Mouse (Mus musculus) layer of hippocampus, adult 2 months (tissue): Measurements from ENCODE around the gene Dcaf15. TPM values are rescaled to one million over a fixed set of nuclear protein-coding genes. Genes with fewer than 3 reads are reported as not detected.

Experiments used
- DNase-seq, 2 experiments: peaks; one replicate each; pipeline ENCODE4 v3.0.0; 2022; ENCODE audit warnings: low spot score in 2 of 2
- H3K27ac ChIP-seq: fragments of 200-600 bp; 2 replicates; pipeline ENCODE4 v1.8.1; 2022
- H3K4me3 ChIP-seq: fragments of 200-600 bp; 2 replicates; pipeline ENCODE4 v1.8.1; 2022; ENCODE audit warnings: mild to moderate bottlenecking
- CTCF ChIP-seq: fragments of 200-600 bp; conservative IDR thresholded peaks from 2 replicates; pipeline ENCODE4 v1.8.1; 2022; ENCODE audit warnings: antibody characterized with exemption, mild to moderate bottlenecking, moderate library complexity
- total RNA-seq, 2 experiments: library from RNA; stranded (reverse); gene quantifications; 2 replicates each; pipeline ENCODE4 v1.2.3; 2021

Dcaf15 gene
- total RNA-seq, 2 experiments from 2014 or later: 21.2 to 22.5 TPM

GRCm38 (mm10) chr8:84069169-84069568, 35.4 kb downstream of the Dcaf15 start:
- no peak for DNase-seq
- H3K27ac ChIP-seq: peak overlapping the region; percentile 93

DNA sequence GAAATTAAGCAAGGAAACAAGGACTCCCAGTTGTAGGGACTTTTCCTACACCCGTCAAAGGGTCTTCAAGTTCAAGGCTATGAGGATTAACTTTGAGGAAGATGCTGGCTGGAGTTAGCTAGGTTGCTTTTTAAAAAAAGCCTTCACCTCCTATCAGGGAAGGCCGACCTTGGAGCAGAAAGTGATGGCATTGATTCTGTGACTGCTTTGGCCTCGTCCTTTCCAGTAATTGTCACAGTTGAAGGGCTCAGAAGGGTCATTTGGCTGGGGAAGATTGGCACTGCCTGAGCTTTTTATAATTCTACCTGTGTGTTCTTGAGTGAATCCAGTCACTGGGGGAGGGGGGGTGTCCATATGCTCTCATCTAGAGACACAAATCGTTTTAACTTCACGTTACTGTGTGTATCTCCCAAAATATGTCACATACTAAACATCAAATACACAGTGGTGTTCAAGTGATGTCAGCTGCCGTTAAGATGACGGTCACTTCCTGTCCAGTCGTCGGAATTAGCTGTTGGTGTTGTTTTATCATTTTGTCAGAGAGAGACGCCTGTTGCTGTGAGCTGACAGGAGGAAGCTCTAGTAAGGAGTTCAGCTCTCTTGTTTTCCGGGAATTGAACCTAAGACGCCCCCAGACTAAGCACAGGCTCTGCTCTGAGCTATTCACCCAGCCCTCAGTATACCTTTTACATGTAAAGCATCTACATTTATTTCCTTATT, 36.1 kb downstream of the Dcaf15 start:
- no peak overlapping the region; the same call in 1 of the 2 replicates for H3K4me3 ChIP-seq
- TF ChIP-seq CTCF: no peak
- no peak for DNase-seq
- H3K27ac ChIP-seq: peak overlapping the region; percentile 93

More at GRCm38 (mm10) chr8:84069169-84069568, 35.4 kb downstream of the Dcaf15 start:
- no peak overlapping the region for H3K4me3 ChIP-seq
- TF ChIP-seq CTCF: no peak

GRCm38 (mm10) chr8:84067911-84068310, 36.7 kb downstream of the Dcaf15 start:
- Histone ChIP-seq H3K4me3 (peak overlapping the region; percentile 79), H3K27ac (peak overlapping the region; percentile 99)
- TF ChIP-seq CTCF: no peak
- DNase-seq: no peak

DNA sequence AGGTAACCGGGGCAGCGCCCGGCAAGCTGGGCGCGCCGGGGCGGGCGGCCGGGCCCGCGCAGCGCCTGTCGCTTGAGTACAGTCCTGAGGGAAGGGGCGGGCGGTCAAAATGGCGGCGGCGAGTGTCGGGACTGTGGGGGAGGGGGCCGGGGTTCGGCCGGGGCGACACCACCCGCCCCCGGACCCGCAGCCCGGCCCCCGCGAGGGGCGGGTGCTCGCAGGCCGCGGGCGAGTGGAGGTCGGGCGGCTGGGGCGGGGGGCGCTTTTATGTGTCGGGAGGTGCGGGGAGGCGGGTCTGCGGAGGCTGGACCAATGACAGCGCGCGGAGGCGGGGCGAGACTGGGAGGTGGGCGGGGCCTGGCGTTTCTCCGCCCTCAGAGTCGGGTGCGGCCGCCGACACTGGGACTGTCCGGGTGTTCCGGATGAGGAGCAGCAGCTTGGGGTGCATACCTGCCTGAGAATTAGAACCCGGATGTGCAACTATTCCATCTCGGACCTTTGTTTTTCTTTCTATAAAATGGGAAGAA, 37.5 kb downstream of the Dcaf15 start:
- H3K4me3 ChIP-seq: peak overlapping the region; percentile 79
- peak overlapping the region; percentile 99 for H3K27ac ChIP-seq
- TF ChIP-seq CTCF: no peak
- DNase-seq: peak; percentile 95 to 96

- DNase-seq: peak; percentile 99 to 100
- peak within 1 kb of the TSS; percentile 99 for H3K27ac ChIP-seq
- no peak for TF ChIP-seq CTCF
- peak within 1 kb of the TSS; percentile 79 for H3K4me3 ChIP-seq
Observed at GRCm38 (mm10) chr8:84066291-84066930, 38.2 kb downstream of the Dcaf15 start, which contains the start of gene Rfx1. Rfx1 (plus strand) TSS chr8:84066834.

DNA sequence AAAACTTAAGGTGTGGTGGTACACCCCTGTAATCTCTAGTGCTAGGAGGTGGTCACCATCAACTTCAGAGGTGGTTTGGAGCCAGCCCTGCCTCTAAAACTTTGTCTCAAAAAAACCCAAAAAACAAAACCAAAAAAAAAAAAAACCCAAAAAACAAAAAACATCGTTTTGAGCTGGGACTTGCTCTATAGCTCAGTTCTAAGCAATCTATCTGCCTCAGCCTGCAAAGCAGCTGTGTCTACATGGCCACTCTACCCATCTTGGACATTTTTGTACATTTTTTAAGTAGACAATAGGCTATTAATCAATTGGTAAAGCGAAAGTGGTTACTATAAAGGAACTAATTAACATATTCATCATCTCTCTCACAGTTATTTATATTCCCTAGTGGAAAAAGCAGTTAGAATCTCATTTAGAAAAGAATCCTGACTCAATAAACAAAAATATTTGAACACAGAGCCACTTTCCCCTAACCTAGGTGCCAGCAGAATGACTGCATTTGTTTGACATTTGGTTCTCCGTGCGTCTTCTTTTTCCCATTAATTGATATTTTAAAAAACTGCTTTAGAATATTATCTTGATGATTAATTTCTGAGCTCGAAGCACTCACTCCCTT, 39.0 kb downstream of the Dcaf15 start:
- no peak for DNase-seq
- Histone ChIP-seq H3K4me3 (peak overlapping the region; percentile 72), H3K27ac (peak overlapping the region; percentile 97)
- TF ChIP-seq CTCF: no peak

GRCm38 (mm10) chr8:84065037-84065436, 39.5 kb downstream of the Dcaf15 start, which contains the start of gene Gm10643:
Gm10643 (minus strand) TSS chr8:84065137.
- peak within 1 kb of the TSS; percentile 72 for H3K4me3 ChIP-seq
- no peak for DNase-seq
- peak within 1 kb of the TSS; percentile 97 for H3K27ac ChIP-seq
- no peak for TF ChIP-seq CTCF

DNA sequence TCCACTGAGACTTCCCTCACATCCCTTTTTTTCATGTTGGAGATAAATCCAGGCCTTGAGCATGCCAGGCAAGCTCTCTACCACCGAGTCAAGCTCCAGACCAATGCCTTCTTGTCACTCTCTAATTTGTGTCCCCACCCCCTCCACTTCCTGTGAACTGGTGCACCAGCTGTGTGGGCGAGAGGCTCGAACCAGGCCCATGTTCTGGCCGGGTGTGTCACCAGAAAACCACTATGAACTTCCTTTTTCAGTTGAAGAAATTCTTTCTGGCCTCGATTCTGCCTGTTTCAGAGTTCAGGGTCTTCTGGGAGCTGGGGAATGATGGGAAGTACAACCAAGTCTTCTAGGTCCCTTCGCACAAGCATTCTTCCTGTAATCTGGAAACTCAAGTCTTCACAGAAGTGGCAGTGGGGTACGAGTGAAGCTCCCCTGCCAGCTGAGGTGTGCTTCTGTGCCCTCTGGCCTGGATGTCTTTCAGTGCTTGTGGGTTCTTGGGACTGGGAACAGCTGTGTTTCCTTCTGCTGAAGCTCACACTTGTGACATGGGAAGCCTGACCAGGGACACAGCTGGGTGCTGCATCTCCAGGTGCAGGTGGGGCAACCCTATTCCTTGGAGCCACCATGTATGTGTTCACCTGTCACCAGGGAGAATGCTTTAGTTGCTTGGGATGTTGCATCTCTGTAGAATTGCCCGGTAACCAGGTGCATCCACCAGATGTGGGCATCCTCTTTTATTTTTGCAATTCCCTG, 40.5 kb downstream of the Dcaf15 start:
- TF ChIP-seq CTCF: no peak
- Histone ChIP-seq H3K4me3 (no peak overlapping the region), H3K27ac (no peak overlapping the region)
- no peak for DNase-seq

- DNase-seq: no peak
- no peak for TF ChIP-seq CTCF
Observed at GRCm38 (mm10) chr8:84060245-84060644, 44.3 kb downstream of the Dcaf15 start.

GRCm38 (mm10) chr8:84059226-84059625, 45.3 kb downstream of the Dcaf15 start:
- 0 out of 2 replicates have a peak, but pooled peaks have one; percentile 16 for TF ChIP-seq CTCF
- Histone ChIP-seq H3K4me3 (no peak overlapping the region), H3K27ac (no peak overlapping the region)
- no peak for DNase-seq

More at GRCm38 (mm10) chr8:84060245-84060644, 44.3 kb downstream of the Dcaf15 start:
- H3K4me3 ChIP-seq: no peak overlapping the region
- H3K27ac ChIP-seq: no peak overlapping the region

DNA sequence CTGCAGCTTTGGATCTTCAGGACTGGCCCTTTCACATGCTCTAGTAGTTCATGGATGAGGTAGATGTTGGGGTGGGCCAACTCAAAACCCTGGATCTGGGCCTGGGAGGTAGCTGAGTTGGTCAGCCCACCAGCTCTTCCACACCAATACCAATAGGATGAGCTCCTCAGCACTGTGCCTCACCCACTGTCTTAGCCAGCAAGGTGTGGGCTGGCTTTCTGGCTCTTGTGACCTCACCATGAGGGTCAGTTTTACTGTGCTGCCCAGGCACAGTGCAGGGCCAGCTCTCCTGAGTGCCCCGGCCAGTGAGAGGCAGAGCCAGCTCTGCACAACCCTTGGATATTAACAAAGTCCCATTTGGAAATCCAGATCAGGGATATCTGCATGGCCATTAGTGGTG, 46.7 kb downstream of the Dcaf15 start:
- no peak for TF ChIP-seq CTCF
- DNase-seq: no peak
- H3K27ac ChIP-seq: no peak overlapping the region
- H3K4me3 ChIP-seq: no peak overlapping the region

GRCm38 (mm10) chr8:84053229-84053628, 51.3 kb downstream of the Dcaf15 start:
- DNase-seq: no peak
- no peak overlapping the region for H3K4me3 ChIP-seq
- H3K27ac ChIP-seq: no peak overlapping the region
- TF ChIP-seq CTCF: no peak

DNA sequence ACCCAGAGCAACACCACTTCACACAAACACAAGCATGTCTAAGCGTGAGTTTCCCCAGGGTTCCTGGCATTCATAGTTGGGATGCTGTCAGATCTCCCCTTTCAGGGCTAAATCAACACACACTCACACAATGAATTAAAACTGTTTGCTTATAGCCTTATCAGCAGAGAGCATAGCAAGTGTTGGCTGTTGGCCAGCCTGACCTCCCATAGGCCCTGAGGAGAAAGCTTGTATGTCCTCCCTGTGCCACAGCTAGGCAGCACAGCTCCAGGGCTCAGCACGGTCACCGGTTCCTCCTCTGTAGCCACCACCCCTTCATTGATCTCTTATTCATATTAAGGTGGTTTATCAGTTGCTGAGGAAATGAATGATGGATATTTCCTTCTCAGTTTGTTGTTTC, 51.8 kb downstream of the Dcaf15 start:
- no peak for TF ChIP-seq CTCF
- DNase-seq: no peak
- H3K4me3 ChIP-seq: no peak overlapping the region
- no peak overlapping the region for H3K27ac ChIP-seq
